Comparison of ENCODE assay signal across 11 mouse cellular contexts in genomic region chr6:144596536-144597210, GRCm38 (mm10).
DNase-seq lines count a peak whose midpoint lies in the region; ATAC-seq and TF ChIP-seq lines count a peak whose summit lies in the region.
"Had no signal": no experiment of that assay in that cellular context is flagged by ENCODE, and none has a peak within 500 bp of the region (broad histone marks: within the 10 kb centered on the region; RNA-seq: fewer than 3 reads in every experiment).

No protein-coding gene starts in this region.

- no peak overlapping the region for H3K4me2 ChIP-seq in neural tube, embryonic 12.5 days (replicated peaks)
- H3K4me2 ChIP-seq in stomach, embryonic 16.5 days (ENCODE audit: low read depth, low read length) = peak overlapping the region; percentile 23; the same call in 1 of the 2 replicates

- H3K4me3 ChIP-seq in neural tube, embryonic 12.5 days = no peak overlapping the region
- H3K4me3 ChIP-seq in stomach, embryonic 16.5 days (replicated peaks; ENCODE audit: low read length) = no peak overlapping the region
- H3K4me3 ChIP-seq in gastrocnemius, adult 2 months = no peak overlapping the region

- 0 out of 2 replicates have a peak, but pooled peaks cover 3% of the 10 kb centered on the region for H3K4me1 ChIP-seq in neural tube, embryonic 12.5 days
- H3K4me1 ChIP-seq in stomach, embryonic 16.5 days (ENCODE audit: control insufficient read depth, insufficient read depth, low read length) = 0 out of 2 replicates have a peak, but pooled peaks cover 11% of the 10 kb centered on the region

- ATAC-seq in neural tube, embryonic 12.5 days (ENCODE audit: low FRiP score, low read depth) = peak; percentile 63
- peak; percentile 89 for ATAC-seq in stomach, embryonic 16.5 days (ENCODE audit: insufficient read depth, low FRiP score)

- 51% methylated on average over 8 of the region's 8 CpGs for WGBS in neural tube, embryonic 12.5 days
- WGBS in stomach, embryonic 16.5 days = 37% methylated on average over 8 of the region's 8 CpGs

- H3K27me3 ChIP-seq in neural tube, embryonic 12.5 days (replicated peaks) = no peaks in the 10 kb centered on the region
- no peaks in the 10 kb centered on the region; the same call in 1 of the 2 replicates for H3K27me3 ChIP-seq in stomach, embryonic 16.5 days (ENCODE audit: control insufficient read depth, insufficient read depth, low read length)

- no peaks in the 10 kb centered on the region for H3K9me3 ChIP-seq in neural tube, embryonic 12.5 days
- H3K9me3 ChIP-seq in stomach, embryonic 16.5 days (replicated peaks; ENCODE audit: control insufficient read depth, low read length) = no peaks in the 10 kb centered on the region

- no peak overlapping the region for H3K27ac ChIP-seq in neural tube, embryonic 12.5 days
- H3K27ac ChIP-seq in stomach, embryonic 16.5 days (ENCODE audit: low read length) = 0 out of 2 replicates have a peak overlapping the region, but pooled peaks have one; percentile 12
- H3K27ac ChIP-seq in gastrocnemius, adult 2 months = no peak overlapping the region

- TF ChIP-seq CTCF in gastrocnemius, adult 2 months (IDR thresholded peaks at IDR 0.05) = no peak

- intact Hi-C loops in gastrocnemius, adult 2 months (cut with DNase I) = no loop called here

- H3K9ac ChIP-seq in neural tube, embryonic 12.5 days = no peak overlapping the region
- no peak overlapping the region for H3K9ac ChIP-seq in stomach, embryonic 16.5 days (ENCODE audit: low read length)

- no peaks in the 10 kb centered on the region for H3K36me3 ChIP-seq in neural tube, embryonic 12.5 days
- H3K36me3 ChIP-seq in stomach, embryonic 16.5 days (ENCODE audit: control insufficient read depth, insufficient read depth, low read length) = no peaks in the 10 kb centered on the region

- DNase-seq in kidney, adult 9 months = peak; percentile 10
- no peak for DNase-seq in kidney, adult 8-10 months
- DNase-seq in neural tube, embryonic 10.5 days (ENCODE audit: extremely low spot score, low spot score) = no peak
- DNase-seq in kidney, postnatal 10 days = peak; percentile 54
- DNase-seq in adrenal gland, postnatal 36 days = no peak
- no peak for DNase-seq in gastrocnemius, adult 2 months
- DNase-seq: cerebellum, adult 8-10 months; heart, postnatal 10 days; midbrain, embryonic 14.5 days had no signal

Comparison
In these comparisons a context has a peak if more than half of its experiments do, and no peak if none do; other contexts are left out.
1. DNase-seq: peak in kidney, adult 9 months (single experiment) and kidney, postnatal 10 days (single experiment); none in kidney, adult 8-10 months (0 of 2), neural tube, embryonic 10.5 days (single experiment), adrenal gland, postnatal 36 days (0 of 2) and gastrocnemius, adult 2 months (single experiment).